Mouse (Mus musculus): Measurements from ENCODE around the gene Adam1b.
"Not testable (repeated sequence)": the region's sequence is repeated elsewhere in the genome, so short reads cannot be mapped to it uniquely, and the experiment has no call there.

The Adam1b gene

GRCm38 (mm10) chr5:121503231-121503630 is at the start of gene Adam1b:
Gene Adam1b (minus strand): TSS chr5:121503435.
- no peak for DNase-seq

GRCm38 (mm10) chr5:121549196-121549595 is 46.0 kb upstream of the Adam1b start:
- no peak for DNase-seq

DNA sequence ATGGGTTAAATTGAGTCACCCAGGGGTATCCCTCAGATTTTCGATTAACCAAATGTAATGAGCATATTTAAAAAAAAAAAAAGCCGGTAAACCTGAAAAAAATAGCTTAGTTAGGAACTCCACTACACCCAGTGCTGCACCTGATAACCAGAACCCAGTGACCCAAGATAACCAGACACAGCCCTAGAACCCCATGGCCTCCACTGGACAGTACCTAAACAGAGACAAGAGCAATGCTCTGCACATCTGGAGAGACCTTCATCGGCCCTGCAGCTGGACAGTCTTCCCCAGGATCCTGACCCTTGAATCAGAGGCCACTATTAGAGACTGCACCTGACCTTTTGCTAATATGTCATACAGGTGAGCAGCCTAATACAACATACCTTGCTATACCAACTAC is 43.8 kb upstream of the Adam1b start:
- DNase-seq, result no peak

DNA sequence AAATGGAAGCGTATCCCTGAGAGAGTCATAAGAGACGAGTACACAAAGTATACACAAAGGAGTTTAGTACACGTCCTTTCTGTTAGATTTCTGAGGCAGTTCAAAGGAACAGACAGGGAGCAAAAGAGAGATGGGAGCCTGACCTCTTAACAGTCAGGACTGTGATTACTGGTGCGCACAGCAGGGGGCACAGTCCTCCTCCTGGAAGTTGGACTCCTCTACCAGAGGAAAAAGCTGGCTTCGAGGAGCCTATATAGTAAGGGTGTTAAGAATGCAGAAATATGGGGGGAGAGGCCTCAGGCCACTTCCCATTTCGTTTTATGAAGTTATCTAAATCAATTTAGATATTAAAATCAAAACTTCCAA is 43.3 kb upstream of the Adam1b start:
- DNase-seq, result peak; percentile 55

- peak; percentile 97 for DNase-seq
Observed at GRCm38 (mm10) chr5:121545793-121546529, 42.7 kb upstream of the Adam1b start, which contains the start of gene Mapkapk5. Gene Mapkapk5 (minus strand): TSS chr5:121545905.

GRCm38 (mm10) chr5:121544910-121545792 is 41.9 kb upstream of the Adam1b start, which contains the start of the genes Adam1a and Gm42878:
Gene Adam1a (minus strand): TSS chr5:121545482.
Gene Gm42878 (minus strand): TSS chr5:121545482.
- DNase-seq, result peak; percentile 62

- no peak for DNase-seq
Observed at GRCm38 (mm10) chr5:121543370-121543769, 40.1 kb upstream of the Adam1b start.

- DNase-seq, result no peak
Observed at GRCm38 (mm10) chr5:121541235-121541634, 38.0 kb upstream of the Adam1b start.

- no peak for DNase-seq
Observed at GRCm38 (mm10) chr5:121540066-121540465, 36.8 kb upstream of the Adam1b start.

GRCm38 (mm10) chr5:121537588-121537987 is 34.4 kb upstream of the Adam1b start:
- no peak for DNase-seq

- DNase-seq, result no peak
Observed at GRCm38 (mm10) chr5:121536921-121537555, 33.8 kb upstream of the Adam1b start.

- DNase-seq, result no peak
Observed at GRCm38 (mm10) chr5:121535116-121535515, 31.9 kb upstream of the Adam1b start.

DNA sequence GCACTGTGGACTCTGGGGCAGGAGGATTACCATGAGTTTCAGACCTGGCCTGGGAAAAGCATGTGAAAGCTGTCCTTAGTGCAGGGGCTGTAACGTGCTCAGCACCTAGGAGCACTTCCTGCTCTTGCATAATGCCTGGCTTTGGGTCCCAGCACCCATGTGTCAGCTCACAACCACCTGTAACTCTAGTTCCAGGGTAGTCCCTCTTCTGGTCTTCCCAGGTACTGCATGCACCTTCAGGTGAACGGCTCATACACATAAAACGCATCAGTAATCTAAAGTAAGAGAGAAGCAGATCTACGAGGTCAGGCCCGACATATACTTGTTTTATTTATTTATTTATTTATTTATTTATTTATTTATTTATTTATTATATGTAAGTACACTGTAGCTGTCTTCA is 31.3 kb upstream of the Adam1b start:
- DNase-seq, result peak; percentile 35

GRCm38 (mm10) chr5:121526961-121527360 is 23.7 kb upstream of the Adam1b start:
- no peak for DNase-seq

- DNase-seq, result no peak
Observed at GRCm38 (mm10) chr5:121526526-121526925, 23.3 kb upstream of the Adam1b start.

- DNase-seq, result no peak
Observed at GRCm38 (mm10) chr5:121525774-121526450, 22.7 kb upstream of the Adam1b start.

DNA sequence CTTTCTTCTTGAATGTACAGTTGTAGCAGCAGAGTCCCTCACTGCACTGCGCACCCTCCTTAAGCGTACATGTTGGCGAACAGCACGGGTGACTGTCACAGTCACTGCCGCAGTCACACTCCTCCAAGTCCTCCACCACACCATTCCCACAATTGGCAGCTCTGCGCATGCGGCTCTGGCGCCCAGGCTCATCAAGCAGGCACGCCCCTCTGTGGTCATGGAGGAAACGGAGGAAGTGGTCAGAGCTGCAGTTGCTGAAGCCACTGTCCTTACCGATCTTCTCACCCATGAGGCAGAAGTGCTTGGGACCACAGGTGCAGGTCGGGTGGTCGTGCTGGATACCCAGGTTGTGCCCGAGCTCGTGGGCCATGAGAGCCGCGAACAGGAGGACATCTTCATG is 16.5 kb upstream of the Adam1b start:
- not testable (repeated sequence) for DNase-seq

DNA sequence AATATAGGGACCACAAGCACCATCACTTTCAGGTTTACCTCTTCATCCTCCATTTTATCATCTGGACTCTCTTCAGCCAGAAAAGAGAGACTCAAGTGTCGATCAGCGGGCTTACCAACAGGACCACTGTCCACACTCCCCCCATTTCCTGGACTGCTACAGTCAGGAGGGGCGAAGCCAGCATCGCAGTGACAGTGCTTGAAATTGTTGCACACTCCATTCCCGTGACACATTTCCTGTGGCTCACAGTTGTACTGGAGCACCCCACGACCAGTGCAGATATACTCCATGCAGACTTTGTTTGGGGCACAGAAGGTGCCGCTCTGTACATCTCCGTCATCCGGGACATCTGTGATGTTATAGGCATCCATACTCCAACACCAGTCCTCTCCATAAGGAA is 15.7 kb upstream of the Adam1b start:
- no peak for DNase-seq

DNA sequence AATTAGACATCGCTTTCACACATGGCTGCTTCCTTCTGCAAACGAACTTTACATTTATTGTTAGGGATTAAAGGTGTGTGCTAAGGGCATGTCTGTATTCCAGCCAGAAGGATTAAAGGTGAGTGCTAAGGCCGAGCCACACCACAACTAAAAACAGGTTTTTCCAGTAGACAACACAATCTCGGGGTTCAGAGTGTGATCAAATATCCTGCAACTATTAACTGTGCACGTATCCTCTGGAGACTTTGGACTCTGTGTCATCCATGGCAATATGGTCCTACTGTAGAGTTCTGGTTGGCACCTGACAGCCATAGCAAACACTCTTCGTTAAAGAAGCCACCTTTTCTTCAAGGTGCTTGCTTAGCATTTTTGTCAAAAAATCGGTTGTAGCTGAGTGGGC is 6.8 kb upstream of the Adam1b start:
- DNase-seq, result no peak

GRCm38 (mm10) chr5:121506846-121507245 is 3.6 kb upstream of the Adam1b start:
- DNase-seq, result no peak

GRCm38 (mm10) chr5:121501424-121501996 is 1.7 kb downstream of the Adam1b start:
- not testable (repeated sequence) for DNase-seq

DNA sequence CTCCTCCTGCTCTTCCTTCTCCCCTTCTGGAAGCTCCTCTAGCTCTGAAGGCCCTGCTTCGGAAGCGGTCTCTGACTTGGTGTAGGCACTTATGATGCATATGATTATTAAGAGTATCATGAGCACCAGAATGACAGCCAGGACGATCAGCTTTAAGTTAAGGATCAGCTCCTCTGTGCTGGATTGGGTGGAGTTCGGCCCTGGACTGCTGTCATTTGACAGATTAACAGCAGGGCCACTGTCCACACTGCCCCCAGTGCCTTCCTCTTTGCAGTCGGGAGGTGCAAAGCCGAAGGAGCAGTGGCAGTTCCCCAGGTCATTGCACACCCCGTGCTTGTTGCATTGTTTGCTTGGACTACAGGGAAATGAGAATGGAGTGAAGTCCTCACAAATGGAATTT is 2.5 kb downstream of the Adam1b start:
- no peak for DNase-seq
